Mouse (Mus musculus) brown adipose tissue, adult 24 weeks (tissue): ENCODE results near the gene Spats1. TPM values are rescaled to one million over a fixed set of nuclear protein-coding genes. Genes with fewer than 3 reads are reported as not detected.

Source experiments
- H3K27ac ChIP-seq: fragments of 200-500 bp; replicated peaks from 2 replicates; pipeline ENCODE4 v1.5.1; 2012; ENCODE audit warnings: low read depth, mild to moderate bottlenecking, low read length
- H3K4me1 ChIP-seq: fragments of 200-500 bp; 2 replicates; pipeline ENCODE4 v1.6.1; 2012; ENCODE audit warnings: low read length, mixed read lengths; ENCODE audit not compliant: control insufficient read depth, insufficient read depth, insufficient read length
- H3K4me3 ChIP-seq: fragments of 200-500 bp; 2 replicates; pipeline ENCODE4 v1.5.1; 2012; ENCODE audit warnings: low read depth, mild to moderate bottlenecking, low read length, moderate library complexity; ENCODE audit not compliant: insufficient read depth
- polyA plus RNA-seq: library from polyadenylated mRNA; stranded (reverse); fragments of >200 nt; gene quantifications from 2 replicates; pipeline ENCODE4 v1.2.4, GENCODE M21; 2012; ENCODE audit not compliant: missing spikeins, insufficient read depth, insufficient read length

Gene Spats1
- polyA plus RNA-seq, 1 experiment: not detected

- H3K27ac ChIP-seq: no peak overlapping the region
- H3K4me1 ChIP-seq: no peaks in the 10 kb centered on the region
- no peak overlapping the region for H3K4me3 ChIP-seq
These were observed 81.5 kb downstream of the Spats1 start for GRCm38 (mm10) chr17:45393765-45394164.

Other genes with a start within 250 kb of the Spats1 start
- 15.9 and 16.4 TPM in 2 replicates for gene Cdc5l, start 41.7 kb downstream of the Spats1 start, polyA plus RNA-seq
- 16.0 and 16.1 TPM in 2 replicates for gene Aars2, start 31.4 kb upstream of the Spats1 start, polyA plus RNA-seq
- gene Tcte1, start 48.0 kb upstream of the Spats1 start, polyA plus RNA-seq: not detected in 2 replicates
- gene Tmem151b, start 74.3 kb upstream of the Spats1 start, polyA plus RNA-seq: not detected in 2 replicates
- gene Nfkbie, start 80.3 kb upstream of the Spats1 start, polyA plus RNA-seq: 1.4 and 1.6 TPM in 2 replicates
- 17.0 and 36.4 TPM in 2 replicates for gene Slc35b2, start 88.5 kb upstream of the Spats1 start, polyA plus RNA-seq
- 869 and 998 TPM in 2 replicates for gene Hsp90ab1, start 97.9 kb upstream of the Spats1 start, polyA plus RNA-seq
- gene Slc29a1, start 124.2 kb upstream of the Spats1 start, polyA plus RNA-seq: 32.8 and 56.5 TPM in 2 replicates
- gene Mymx, start 126.7 kb upstream of the Spats1 start, polyA plus RNA-seq: not detected in 2 replicates
- gene Capn11, start 183.9 kb upstream of the Spats1 start, polyA plus RNA-seq: not detected in 2 replicates
- gene Mrpl14, start 210.9 kb upstream of the Spats1 start, polyA plus RNA-seq: 138 and 175 TPM in 2 replicates
- 14.2 and 24.2 TPM in 2 replicates for gene Tmem63b, start 211.5 kb upstream of the Spats1 start, polyA plus RNA-seq